Mouse (Mus musculus) A20 (cell line): ENCODE measurements around the gene Trim44.

ENCODE experiments used
- DNase-seq: peaks from one replicate; pipeline ENCODE4 v3.0.0-alpha.2; 2011; ENCODE audit warnings: low read depth, low spot score

Gene Trim44

GRCm38 (mm10) chr2:102291533-102291932 is 116.1 kb downstream of the Trim44 start:
- DNase-seq: no peak

- DNase-seq: peak; percentile 72
Measured at GRCm38 (mm10) chr2:102290041-102290440, 117.6 kb downstream of the Trim44 start.

GRCm38 (mm10) chr2:102288676-102289075 is 119.0 kb downstream of the Trim44 start:
- DNase-seq: no peak

- no peak for DNase-seq
Measured at GRCm38 (mm10) chr2:102287369-102287768, 120.3 kb downstream of the Trim44 start.

GRCm38 (mm10) chr2:102282081-102282480 is 125.5 kb downstream of the Trim44 start:
- DNase-seq: no peak

- DNase-seq: no peak
Measured at GRCm38 (mm10) chr2:102279779-102280178, 127.8 kb downstream of the Trim44 start.

- peak; percentile 44 for DNase-seq
Measured at GRCm38 (mm10) chr2:102277946-102278345, 129.7 kb downstream of the Trim44 start.

GRCm38 (mm10) chr2:102273280-102273679 is 134.3 kb downstream of the Trim44 start:
- no peak for DNase-seq

GRCm38 (mm10) chr2:102267582-102268339 is 139.9 kb downstream of the Trim44 start:
- no peak for DNase-seq

GRCm38 (mm10) chr2:102266911-102267310 is 140.7 kb downstream of the Trim44 start:
- no peak for DNase-seq

GRCm38 (mm10) chr2:102259139-102259538 is 148.5 kb downstream of the Trim44 start:
- DNase-seq: no peak

- no peak for DNase-seq
Measured at GRCm38 (mm10) chr2:102258682-102259081, 148.9 kb downstream of the Trim44 start.

- peak; percentile 10 for DNase-seq
Measured at GRCm38 (mm10) chr2:102257964-102258605, 149.5 kb downstream of the Trim44 start.

- DNase-seq: no peak
Measured at GRCm38 (mm10) chr2:102256591-102257335, 150.9 kb downstream of the Trim44 start.

- no peak for DNase-seq
Measured at GRCm38 (mm10) chr2:102256100-102256499, 151.5 kb downstream of the Trim44 start.

- no peak for DNase-seq
Measured at GRCm38 (mm10) chr2:102253204-102253603, 154.4 kb downstream of the Trim44 start.

- DNase-seq: no peak
Measured at GRCm38 (mm10) chr2:102252651-102253050, 155.0 kb downstream of the Trim44 start.
